ENCODE assay signal across 17 mouse cellular contexts in genomic region chr3:129578741-129579475, GRCm38 (mm10). TPM values are rescaled to one million over a fixed set of nuclear protein-coding genes. Genes with fewer than 3 reads are reported as not detected.
DNase-seq lines count a peak whose midpoint lies in the region; TF ChIP-seq lines count a peak whose summit lies in the region.
"Had no signal": no experiment of that assay in that cellular context is flagged by ENCODE, and none has a peak within 500 bp of the region (broad histone marks: within the 10 kb centered on the region; RNA-seq: fewer than 3 reads in every experiment).

No protein-coding gene starts in this region.

- H3K4me3 ChIP-seq in liver, adult 2 months (ENCODE audit: insufficient read depth, low read depth, low read length) = no peak overlapping the region
- no peak overlapping the region for H3K4me3 ChIP-seq in brown adipose tissue, adult 24 weeks (ENCODE audit: insufficient read depth, low read depth, low read length)
- H3K4me3 ChIP-seq: forebrain, embryonic 10.5 days; hindbrain, embryonic 15.5 days; kidney, embryonic 15.5 days; limb, embryonic 13.5 days; liver, embryonic 15.5 days; midbrain, embryonic 10.5 days; myocyte had no signal

- peaks cover 17% of the 10 kb centered on the region; the same call in 1 of the 2 replicates for H3K79me2 ChIP-seq in liver, adult 2 months (ENCODE audit: control insufficient read depth, insufficient read depth, low read length)

- 45% methylated on average over 11 of the region's 11 CpGs for WGBS in liver, adult 2 months

- H3K9ac ChIP-seq in liver, adult 2 months (ENCODE audit: low read depth, low read length) = 0 out of 2 replicates have a peak overlapping the region, but pooled peaks have one; percentile 7
- H3K9ac ChIP-seq: hindbrain, embryonic 15.5 days; kidney, embryonic 15.5 days; limb, embryonic 13.5 days; liver, embryonic 15.5 days had no signal

- peak overlapping the region; percentile 73 for H3K27ac ChIP-seq in liver, adult 2 months (replicated peaks; ENCODE audit: insufficient read depth, low read depth, low read length)
- 0 out of 2 replicates have a peak overlapping the region, but pooled peaks have one; percentile 10 for H3K27ac ChIP-seq in brown adipose tissue, adult 24 weeks (replicated peaks; ENCODE audit: low read depth, low read length)
- H3K27ac ChIP-seq: forebrain, embryonic 10.5 days; hindbrain, embryonic 15.5 days; kidney, embryonic 15.5 days; limb, embryonic 13.5 days; liver, embryonic 15.5 days; macrophage; midbrain, embryonic 10.5 days had no signal

- peak; percentile 85 for DNase-seq in liver, adult 2 months (ENCODE audit: extremely low read depth, low read depth, low spot score)
- no peak for DNase-seq in liver
- peak; percentile 84 for DNase-seq in adrenal gland, adult 2 months
- no peak for DNase-seq in gastrocnemius, adult 18-20 months (ENCODE audit: low spot score)
- DNase-seq in B cell, adult 2 months = no peak
- DNase-seq in cerebellum, postnatal 4 days (ENCODE audit: low spot score in 2 of 2) = no peak
- DNase-seq: cerebellum, adult 8-10 months; kidney, postnatal 4 days had no signal

- peaks cover 13% of the 10 kb centered on the region; the same call in 1 of the 2 replicates for H3K36me3 ChIP-seq in liver, adult 2 months (ENCODE audit: control insufficient read depth, insufficient read depth, low read length)

- peaks cover 32% of the 10 kb centered on the region for H3K4me1 ChIP-seq in liver, adult 2 months (ENCODE audit: control insufficient read depth, insufficient read depth, low read length)
- H3K4me1 ChIP-seq in brown adipose tissue, adult 24 weeks (ENCODE audit: control insufficient read depth, insufficient read depth, insufficient read length, low read length) = peaks cover 9% of the 10 kb centered on the region
- H3K4me1 ChIP-seq: hindbrain, embryonic 15.5 days had no signal

- no peaks in the 10 kb centered on the region for H3K27me3 ChIP-seq in liver, adult 2 months (ENCODE audit: control insufficient read depth, insufficient read depth, low read length)
- H3K27me3 ChIP-seq: hindbrain, embryonic 15.5 days; kidney, embryonic 15.5 days; limb, embryonic 13.5 days; liver, embryonic 15.5 days had no signal

- no peak for TF ChIP-seq POLR2A in liver, adult 2 months (IDR thresholded peaks at IDR 0.05; ENCODE audit: extremely low read depth, insufficient read depth, low read length)

- no peak for TF ChIP-seq CTCF in liver, adult 2 months (IDR thresholded peaks at IDR 0.05; ENCODE audit: low read depth, low read length)

RNA-seq across cellular contexts. Expression of gene Elovl6, which starts 46.8 kb away (rescaled TPM):
- total RNA-seq in liver, adult 2 months (2014; rRNA removed) = 30.5 and 44.3 TPM in 2 replicates
- polyA plus RNA-seq in liver, adult 2 months (2012; rRNA removed) = 44.6 and 70.5 TPM in 2 replicates
- total RNA-seq in adrenal gland, adult 2 months (2021) = 10 to 100 TPM; 59.0 to 96.0 TPM
- polyA plus RNA-seq in adrenal gland, adult 2 months (2012; rRNA removed) = 111 and 121 TPM in 2 replicates
- polyA plus RNA-seq in brown adipose tissue, adult 24 weeks (2012; ENCODE audit: insufficient read depth, insufficient read length, missing spikeins) = 307 and 735 TPM in 2 replicates
- total RNA-seq in gastrocnemius, adult 18-20 months (2021) = under 1 TPM; 0.39 to 0.62 TPM

Comparison
In these comparisons a context has a peak if more than half of its experiments do, and no peak if none do; other contexts are left out.
1. DNase-seq: peak in liver, adult 2 months (single experiment) and adrenal gland, adult 2 months (single experiment); none in liver (single experiment), gastrocnemius, adult 18-20 months (single experiment), B cell, adult 2 months (0 of 2) and cerebellum, postnatal 4 days (0 of 2).
2. RNA of gene Elovl6, which starts 46.8 kb away (total RNA-seq): 59.0 to 96.0 TPM in adrenal gland, adult 2 months and 30.5 to 44.3 TPM in liver, adult 2 months; 0.39 to 0.62 TPM in gastrocnemius, adult 18-20 months; every median in the first group is over 10 times any median in the second.